In genomic region chr6:6362678-6363354, GRCm38 (mm10) we compare ENCODE assay signal across 22 mouse cellular contexts.
"Had no signal": no experiment of that assay in that cellular context is flagged by ENCODE, and none has a peak within 500 bp of the region (broad histone marks: within the 10 kb centered on the region; RNA-seq: fewer than 3 reads in every experiment).

No protein-coding gene starts in this region.

- H3K4me2 ChIP-seq: limb, embryonic 12.5 days; limb, embryonic 15.5 days; liver, embryonic 11.5 days; midbrain, embryonic 13.5 days; neural tube, embryonic 12.5 days; neural tube, embryonic 15.5 days had no signal

- H3K4me3 ChIP-seq: limb, embryonic 12.5 days; limb, embryonic 15.5 days; midbrain, embryonic 13.5 days; neural tube, embryonic 12.5 days; neural tube, embryonic 15.5 days had no signal

- H3K27me3 ChIP-seq: limb, embryonic 12.5 days; limb, embryonic 15.5 days; midbrain, embryonic 13.5 days; neural tube, embryonic 12.5 days; neural tube, embryonic 15.5 days had no signal

- H3K36me3 ChIP-seq: limb, embryonic 12.5 days; limb, embryonic 15.5 days; midbrain, embryonic 13.5 days; neural tube, embryonic 12.5 days; neural tube, embryonic 15.5 days had no signal

- DNase-seq: kidney, adult 18-20 months; kidney, adult 9 months; kidney, postnatal 14 days; kidney, postnatal 4 days; left cerebral cortex, postnatal 4 days; liver, postnatal 0 days; lung, postnatal 4 days; right cerebral cortex, adult 18-20 months; right cerebral cortex, postnatal 14 days; right cerebral cortex, postnatal 4 days; thymus, adult 2 months; thymus, postnatal 14 days; thymus, postnatal 4 days had no signal

- H3K9ac ChIP-seq: limb, embryonic 12.5 days; limb, embryonic 15.5 days; liver, embryonic 14.5 days; liver, postnatal 0 days; midbrain, embryonic 13.5 days; neural tube, embryonic 12.5 days; neural tube, embryonic 15.5 days had no signal

- H3K4me1 ChIP-seq: limb, embryonic 15.5 days; midbrain, embryonic 13.5 days; neural tube, embryonic 12.5 days had no signal

- H3K27ac ChIP-seq: limb, embryonic 12.5 days; limb, embryonic 15.5 days; liver, embryonic 14.5 days; midbrain, embryonic 13.5 days; neural tube, embryonic 12.5 days; neural tube, embryonic 15.5 days; stomach, postnatal 0 days had no signal

- H3K9me3 ChIP-seq: limb, embryonic 12.5 days; limb, embryonic 15.5 days; midbrain, embryonic 13.5 days; neural tube, embryonic 12.5 days; neural tube, embryonic 15.5 days had no signal

- ATAC-seq: intestine, embryonic 16.5 days; liver, postnatal 0 days; midbrain, embryonic 13.5 days had no signal
